Mouse (Mus musculus) subcutaneous adipose tissue, adult 2 months (tissue): ENCODE measurements around the gene Sf3a3. TPM values are rescaled to one million over a fixed set of nuclear protein-coding genes. Genes with fewer than 3 reads are reported as not detected.

ENCODE experiments used
- polyA plus RNA-seq: library from polyadenylated mRNA; depleted of rRNA; stranded (reverse); fragments of >200 nt; gene quantifications from 2 replicates; pipeline ENCODE4 v1.2.3, GENCODE M21; 2012; ENCODE audit warnings: low replicate concordance; rRNA removed

Sf3a3 gene
- polyA plus RNA-seq: 10.4 and 20.9 TPM in 2 replicates

GRCm38 (mm10) chr4:124714545-124715481, at the start of gene Sf3a3:
Gene Sf3a3, plus strand, starts transcription at chr4:124714776.

GRCm38 (mm10) chr4:124693135-124693894, 21.3 kb upstream of the Sf3a3 start, which contains the start of gene Utp11:
Gene Utp11, minus strand, starts transcription at chr4:124693600.

GRCm38 (mm10) chr4:124700248-124700971, 14.2 kb upstream of the Sf3a3 start, which contains the start of gene Fhl3:
Gene Fhl3, plus strand, starts transcription at chr4:124700701.

GRCm38 (mm10) chr4:124741376-124742343, 27.1 kb downstream of the Sf3a3 start, which contains the start of gene Inpp5b:
Gene Inpp5b, plus strand, starts transcription at chr4:124741850.

Other genes starting within 250 kb of the Sf3a3 start
- not detected in 2 replicates for gene 3100002H09Rik, start 104.0 kb upstream of the Sf3a3 start, polyA plus RNA-seq
- 0.08 and 0.10 TPM in 2 replicates for gene Pou3f1, start 58.0 kb upstream of the Sf3a3 start, polyA plus RNA-seq
- gene Utp11, start 21.2 kb upstream of the Sf3a3 start, polyA plus RNA-seq: 5.7 and 7.9 TPM in 2 replicates
- 10.4 and 24.3 TPM in 2 replicates for gene Fhl3, start 14.1 kb upstream of the Sf3a3 start, polyA plus RNA-seq
- 34.5 and 37.7 TPM in 2 replicates for gene Inpp5b, start 27.1 kb downstream of the Sf3a3 start, polyA plus RNA-seq
- gene Mtf1, start 87.3 kb downstream of the Sf3a3 start, polyA plus RNA-seq: 5.5 and 7.6 TPM in 2 replicates
- gene Yrdc, start 135.9 kb downstream of the Sf3a3 start, polyA plus RNA-seq: 29.5 and 40.0 TPM in 2 replicates
- 43.1 and 59.2 TPM in 2 replicates for gene 1110065P20Rik, start 136.4 kb downstream of the Sf3a3 start, polyA plus RNA-seq
- 0.42 and 0.64 TPM in 2 replicates for gene Maneal, start 147.4 kb downstream of the Sf3a3 start, polyA plus RNA-seq
- gene Epha10, start 166.1 kb downstream of the Sf3a3 start, polyA plus RNA-seq: not detected in 2 replicates
- gene 9930104L06Rik, start 222.3 kb downstream of the Sf3a3 start, polyA plus RNA-seq: 12.8 and 22.6 TPM in 2 replicates
- 2.0 and 11.9 TPM in 2 replicates for gene Cdca8, start 224.5 kb downstream of the Sf3a3 start, polyA plus RNA-seq